Mouse (Mus musculus) cerebellum, adult 2 months (tissue): Measurements from ENCODE around the gene Mad1l1.

Experiments used
- CTCF ChIP-seq: fragments of 200-500 bp; IDR thresholded peaks from 2 replicates; pipeline ENCODE4 v1.5.1; 2011; ENCODE audit warnings: low read depth, mild to moderate bottlenecking, control low read depth, low read length, moderate library complexity, borderline replicate concordance; ENCODE audit not compliant: insufficient read depth
- POLR2A ChIP-seq: fragments of 200-500 bp; IDR thresholded peaks from 2 replicates; pipeline ENCODE4 v1.6.1; 2011; ENCODE audit warnings: low read length, control low read depth, borderline replicate concordance; ENCODE audit not compliant: insufficient read depth

DNA sequence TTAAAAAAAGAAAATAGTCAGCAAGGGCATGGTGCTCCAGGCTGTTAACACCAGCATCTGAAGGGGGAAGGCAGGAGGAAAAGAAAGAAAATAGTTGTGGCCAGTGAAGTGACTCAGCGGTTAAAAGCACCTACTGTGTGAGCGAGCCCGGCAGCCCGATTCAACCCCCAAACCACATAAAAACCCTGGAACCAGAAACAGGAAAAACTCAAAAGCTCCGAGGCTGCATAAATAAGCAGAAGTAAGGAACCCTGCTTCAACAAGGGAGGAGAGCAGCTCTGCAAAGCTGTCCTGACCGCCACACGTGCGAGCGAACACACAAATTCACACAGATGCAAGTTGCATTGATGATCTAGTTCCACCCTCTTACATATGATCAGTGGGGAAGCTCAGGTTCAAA lies 28.5 kb upstream of the Mad1l1 start:
- TF ChIP-seq POLR2A (no peak), CTCF (no peak)
